Mouse (Mus musculus) MEL (cell line): ENCODE measurements around the gene Taf11.

Experiments
- E2F4 ChIP-seq: IDR thresholded peaks from 2 replicates; pipeline ENCODE4 v1.6.1; 2011; ENCODE audit warnings: low read depth, low read length, improper control_type of control experiment, borderline replicate concordance
- TAL1 ChIP-seq: IDR thresholded peaks from 2 replicates; pipeline ENCODE4 v1.6.1; 2012; ENCODE audit warnings: mild to moderate bottlenecking, inconsistent platforms, low read length, moderate library complexity, mixed read lengths

DNA sequence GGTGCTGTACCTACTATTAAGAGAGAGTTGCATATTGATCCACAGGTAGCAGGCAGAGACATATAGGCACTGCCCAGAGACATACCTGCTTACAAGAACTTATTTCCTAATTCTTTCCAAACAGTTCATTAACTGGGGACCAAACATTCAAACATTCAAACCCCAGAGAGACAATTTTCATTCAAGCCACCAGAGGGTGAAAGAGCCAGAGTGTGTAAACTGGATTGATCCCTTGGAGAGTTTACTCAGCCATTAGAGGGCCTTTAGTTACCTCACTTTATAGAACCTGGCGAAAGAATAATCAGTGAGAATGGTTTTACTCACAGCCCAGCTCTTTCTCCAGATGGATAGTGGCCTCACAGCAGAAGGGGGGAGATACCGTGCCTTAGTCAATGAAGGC lies 44.2 kb downstream of the Taf11 start:
- TF ChIP-seq TAL1 (no peak), E2F4 (no peak)
